Mouse (Mus musculus) myocyte (in vitro differentiated cells): Measurements from ENCODE around the gene Ptprs. TPM values are rescaled to one million over a fixed set of nuclear protein-coding genes. Genes with fewer than 3 reads are reported as not detected.

Experiments used
- H3K27me3 ChIP-seq: one replicate; pipeline ENCODE4 v1.6.1; 2011; ENCODE audit not compliant: control insufficient read depth, insufficient read depth, insufficient read length
- H3K36me3 ChIP-seq: one replicate; pipeline ENCODE4 v1.6.1; 2011; ENCODE audit not compliant: control insufficient read depth, insufficient read depth
- H3K4me2 ChIP-seq: one replicate; pipeline ENCODE4 v1.6.1; 2011; ENCODE audit warnings: low read depth, control low read depth
- H3K4me3 ChIP-seq: one replicate; pipeline ENCODE4 v1.5.1; 2011; ENCODE audit warnings: mild to moderate bottlenecking, control low read depth, moderate library complexity
- H3K79me2 ChIP-seq: one replicate; pipeline ENCODE4 v1.6.1; 2011; ENCODE audit not compliant: control insufficient read depth, insufficient read depth
- H3ac ChIP-seq: one replicate; pipeline ENCODE4 v1.6.1; 2011; ENCODE audit not compliant: control insufficient read depth, insufficient read length
- CEBPB ChIP-seq: IDR thresholded peaks from 2 replicates; pipeline ENCODE4 v1.6.1; 2011; ENCODE audit warnings: mild to moderate bottlenecking, moderate library complexity; ENCODE audit not compliant: poor library complexity, insufficient read depth, severe bottlenecking
- E2F4 ChIP-seq: IDR thresholded peaks from one replicate; pipeline ENCODE4 v1.6.1; 2011; ENCODE audit warnings: mild to moderate bottlenecking, control low read depth, moderate library complexity; ENCODE audit not compliant: insufficient read depth
- MAX ChIP-seq: IDR thresholded peaks from one replicate; pipeline ENCODE4 v1.6.1; 2011; ENCODE audit warnings: low read depth, mild to moderate bottlenecking, control low read depth
- MYOD1 ChIP-seq, 3 experiments: IDR thresholded peaks; one replicate each; pipeline ENCODE4 v1.6.1; 2011; ENCODE audit warnings: control low read depth in 2 of 3, low read depth in 2 of 3, mild to moderate bottlenecking in 2 of 3, moderate library complexity in 1 of 3; ENCODE audit not compliant: insufficient read length in 2 of 3, control insufficient read depth in 1 of 3
- MYOG ChIP-seq, 3 experiments: IDR thresholded peaks; one replicate each; pipeline ENCODE4 v1.6.1; 2011; ENCODE audit warnings: control low read depth in 2 of 3, low read depth in 2 of 3, mild to moderate bottlenecking in 2 of 3; ENCODE audit not compliant: insufficient read length in 2 of 3, control insufficient read depth in 1 of 3, insufficient read depth in 1 of 3
- POLR2A ChIP-seq: IDR thresholded peaks from one replicate; pipeline ENCODE4 v1.6.1; 2011; ENCODE audit warnings: low read depth, mild to moderate bottlenecking, control low read depth, moderate library complexity; ENCODE audit not compliant: insufficient read length
- POLR2AphosphoS2 ChIP-seq: IDR thresholded peaks from one replicate; pipeline ENCODE4 v1.6.1; 2011; ENCODE audit warnings: low read depth, control low read depth; ENCODE audit not compliant: insufficient read length
- REST ChIP-seq: IDR thresholded peaks from one replicate; pipeline ENCODE4 v1.6.1; 2011; ENCODE audit warnings: mild to moderate bottlenecking, control low read depth, moderate library complexity; ENCODE audit not compliant: insufficient read depth, insufficient read length
- SRF ChIP-seq: IDR thresholded peaks from one replicate; pipeline ENCODE4 v1.6.1; 2011; ENCODE audit warnings: low read depth; ENCODE audit not compliant: control insufficient read depth, insufficient read length
- TCF12 ChIP-seq: IDR thresholded peaks from one replicate; pipeline ENCODE4 v1.6.1; 2011; ENCODE audit warnings: mild to moderate bottlenecking, control low read depth; ENCODE audit not compliant: poor library complexity, insufficient read depth, severe bottlenecking
- TCF3 ChIP-seq: IDR thresholded peaks from one replicate; pipeline ENCODE4 v1.6.1; 2011; ENCODE audit warnings: low read depth, control low read depth; ENCODE audit not compliant: insufficient read length
- USF1 ChIP-seq: IDR thresholded peaks from one replicate; pipeline ENCODE4 v1.6.1; 2011; ENCODE audit warnings: low read depth, mild to moderate bottlenecking, control low read depth, moderate library complexity
- polyA plus RNA-seq: library from polyadenylated mRNA; unstranded; fragments of >200 nt; fragmentation: generic; extraction: Trizol; gene quantifications from one replicate; pipeline ENCODE4 v1.2.1, GENCODE M21; 2012; ENCODE audit warnings: missing spikeins

The Ptprs gene
- polyA plus RNA-seq, 1 experiment, result 116 TPM

DNA sequence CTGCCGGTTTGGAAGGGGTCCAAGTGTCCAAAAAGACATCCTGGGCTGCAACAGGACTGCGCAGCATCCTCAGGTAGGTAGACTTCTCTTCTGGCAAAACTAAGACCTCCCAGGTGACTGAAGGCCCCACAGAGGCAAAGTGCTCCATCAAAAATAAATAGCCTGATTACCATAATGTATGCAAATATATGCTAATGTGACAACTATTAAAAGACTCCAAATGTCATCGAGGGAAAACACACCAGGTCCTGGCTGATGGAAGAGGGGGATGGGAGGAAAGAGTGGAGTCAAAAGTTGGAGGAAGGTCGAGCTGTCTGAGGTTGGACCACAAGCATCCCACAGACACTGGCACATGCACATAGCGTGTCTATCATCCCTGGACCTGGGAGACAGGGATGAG, 22.9 kb upstream of the Ptprs start:
- Histone ChIP-seq H3K36me3 (no peaks in the 10 kb centered on the region), H3K27me3 (no peaks in the 10 kb centered on the region), H3K79me2 (no peaks in the 10 kb centered on the region), H3K4me3 (no peak overlapping the region), H3K4me2 (no peak overlapping the region), H3ac (no peak overlapping the region)
- TF ChIP-seq TCF3 (no peak), REST (no peak), SRF (no peak), CEBPB (no peak), TCF12 (no peak), POLR2AphosphoS2 (no peak), MYOD1 (IDR thresholded peaks at IDR 0.05; ENCODE audit: control insufficient read depth in 1 of 3, insufficient read length in 2 of 3, low read depth in 2 of 3) (no peak), E2F4 (no peak), POLR2A (no peak), USF1 (no peak), MYOG (IDR thresholded peaks at IDR 0.05; ENCODE audit: control insufficient read depth in 1 of 3, insufficient read depth in 1 of 3, insufficient read length in 2 of 3, low read depth in 2 of 3) (no peak), MAX (no peak)

GRCm38 (mm10) chr17:56494480-56494879, 18.2 kb upstream of the Ptprs start:
- Histone ChIP-seq H3K4me3 (no peak overlapping the region), H3ac (no peak overlapping the region), H3K27me3 (no peaks in the 10 kb centered on the region), H3K79me2 (no peaks in the 10 kb centered on the region), H3K36me3 (no peaks in the 10 kb centered on the region), H3K4me2 (no peak overlapping the region)
- TF ChIP-seq TCF3 (no peak), SRF (no peak), MYOG (IDR thresholded peaks at IDR 0.05; ENCODE audit: control insufficient read depth in 1 of 3, insufficient read depth in 1 of 3, insufficient read length in 2 of 3, low read depth in 2 of 3) (no peak), TCF12 (no peak), E2F4 (no peak), CEBPB (no peak), MYOD1 (IDR thresholded peaks at IDR 0.05; ENCODE audit: control insufficient read depth in 1 of 3, insufficient read length in 2 of 3, low read depth in 2 of 3) (no peak), POLR2A (no peak), REST (no peak), USF1 (no peak), POLR2AphosphoS2 (no peak), MAX (no peak)

- TF ChIP-seq MAX (no peak), POLR2AphosphoS2 (no peak), CEBPB (no peak)
- Histone ChIP-seq H3K36me3 (no peaks in the 10 kb centered on the region), H3K4me2 (no peak overlapping the region), H3K4me3 (no peak overlapping the region), H3K27me3 (no peaks in the 10 kb centered on the region), H3ac (no peak overlapping the region), H3K79me2 (no peaks in the 10 kb centered on the region)
Measured at GRCm38 (mm10) chr17:56493841-56494240, 17.6 kb upstream of the Ptprs start.

- peak overlapping the region; percentile 19 for H3K4me2 ChIP-seq
- H3K79me2 ChIP-seq, result no peaks in the 10 kb centered on the region
- TF ChIP-seq E2F4, result no peak
- TF ChIP-seq MYOD1 (IDR thresholded peaks at IDR 0.05; ENCODE audit: control insufficient read depth in 1 of 3, insufficient read length in 2 of 3, low read depth in 2 of 3), result peak in 1 of 3 experiments; percentile 78
- peak in 1 of 3 experiments; percentile 12 for TF ChIP-seq MYOG (IDR thresholded peaks at IDR 0.05; ENCODE audit: control insufficient read depth in 1 of 3, insufficient read depth in 1 of 3, insufficient read length in 2 of 3, low read depth in 2 of 3)
Measured at GRCm38 (mm10) chr17:56490438-56491152, 14.3 kb upstream of the Ptprs start.

GRCm38 (mm10) chr17:56488028-56488427, 11.7 kb upstream of the Ptprs start:
- Histone ChIP-seq H3K36me3 (no peaks in the 10 kb centered on the region), H3K79me2 (no peaks in the 10 kb centered on the region), H3K4me2 (peak overlapping the region; percentile 8), H3K4me3 (no peak overlapping the region), H3ac (no peak overlapping the region), H3K27me3 (no peaks in the 10 kb centered on the region)
- TF ChIP-seq TCF12, result no peak
- TF ChIP-seq MAX, result no peak
- no peak for TF ChIP-seq SRF
- TF ChIP-seq POLR2A, result no peak
- no peak for TF ChIP-seq POLR2AphosphoS2
- TF ChIP-seq TCF3, result no peak

More at GRCm38 (mm10) chr17:56490438-56491152, 14.3 kb upstream of the Ptprs start:
- Histone ChIP-seq H3K27me3 (no peaks in the 10 kb centered on the region), H3K4me3 (no peak overlapping the region), H3K36me3 (no peaks in the 10 kb centered on the region), H3ac (no peak overlapping the region)
